Mouse (Mus musculus): ENCODE results near the gene Fgf23.
A peak's percentile ranks its signal among the peaks of the same experiment; 100 is the strongest.

The Fgf23 gene

DNA sequence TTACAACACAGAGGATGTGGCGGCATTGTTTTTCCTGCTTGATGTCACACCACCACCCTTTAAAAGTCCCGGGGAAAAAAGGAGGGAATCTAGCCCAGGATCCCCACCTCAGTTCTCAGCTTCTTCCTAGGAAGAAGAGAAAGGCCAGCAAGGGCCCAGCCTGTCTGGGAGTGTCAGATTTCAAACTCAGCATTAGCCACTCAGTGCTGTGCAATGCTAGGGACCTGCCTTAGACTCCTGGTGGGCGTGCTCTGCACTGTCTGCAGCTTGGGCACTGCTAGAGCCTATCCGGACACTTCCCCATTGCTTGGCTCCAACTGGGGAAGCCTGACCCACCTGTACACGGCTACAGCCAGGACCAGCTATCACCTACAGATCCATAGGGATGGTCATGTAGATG lies at the start of gene Fgf23:
Fgf23 (plus strand) TSS at position 86 of the 400 bp plus-strand sequence.
- DNase-seq (ENCODE audit: extremely low read depth, low read depth) = no peak

DNA sequence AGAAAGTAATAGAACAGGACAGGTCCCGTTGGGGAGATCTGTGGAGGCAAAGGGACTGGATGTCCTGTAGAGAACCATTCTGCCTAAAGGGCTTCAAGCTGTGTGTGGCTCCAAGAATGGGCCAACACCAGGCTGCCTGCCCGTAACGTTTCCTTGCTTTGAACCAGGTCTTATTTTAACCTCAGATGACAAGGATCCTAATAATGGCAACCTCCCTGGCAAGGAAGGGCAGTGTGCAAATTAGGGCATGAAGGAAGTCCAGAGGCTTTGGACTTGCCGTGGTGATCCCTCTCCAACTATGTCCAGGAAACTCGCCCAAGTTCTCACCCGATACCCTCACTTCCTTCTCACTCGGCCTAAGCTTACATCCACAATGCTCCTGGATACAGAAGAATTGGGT lies 47.9 kb upstream of the Fgf23 start:
- DNase-seq (ENCODE audit: extremely low read depth, low read depth) = no peak

DNA sequence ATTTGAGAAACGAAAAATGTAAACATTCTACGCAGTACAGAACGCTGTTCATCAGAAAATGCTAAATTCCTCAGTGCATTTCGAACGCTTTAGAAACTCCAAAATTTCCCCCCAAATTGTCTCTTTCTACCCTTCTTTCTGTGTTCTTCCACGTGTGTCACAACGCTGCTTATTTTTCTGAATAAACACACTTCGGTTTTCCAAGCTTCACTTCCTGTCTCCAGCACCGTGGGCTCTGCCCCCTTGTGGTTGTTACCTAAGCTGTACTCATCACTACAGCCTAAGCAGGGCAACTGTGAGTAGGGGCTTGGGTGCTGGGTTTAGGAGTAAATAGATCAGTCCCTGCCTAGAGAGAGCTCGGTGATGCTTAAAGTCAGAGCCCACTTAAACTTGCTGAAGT lies 37.9 kb upstream of the Fgf23 start:
- peak; percentile 47 for DNase-seq (ENCODE audit: extremely low read depth, low read depth)

DNA sequence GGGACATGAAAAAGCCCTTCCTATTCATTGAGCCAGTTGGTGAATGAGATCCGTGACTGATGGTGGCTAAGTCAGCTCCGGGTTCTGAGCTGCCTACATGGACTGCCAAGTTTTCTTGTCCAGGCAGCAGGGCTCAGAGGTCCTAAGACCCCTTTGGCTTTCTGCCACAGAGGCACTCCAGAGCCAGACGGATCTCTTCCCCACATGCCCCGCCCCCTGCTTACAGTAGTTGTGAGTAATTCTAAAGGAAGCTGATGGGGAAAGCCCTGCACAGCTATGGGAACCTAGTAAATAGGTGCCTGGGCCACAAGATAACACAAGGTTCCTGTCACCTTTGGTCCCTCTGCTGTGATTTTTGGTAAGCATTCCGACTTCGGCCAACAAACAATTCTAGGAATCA lies 27.8 kb upstream of the Fgf23 start:
- no peak for DNase-seq (ENCODE audit: extremely low read depth, low read depth)

DNA sequence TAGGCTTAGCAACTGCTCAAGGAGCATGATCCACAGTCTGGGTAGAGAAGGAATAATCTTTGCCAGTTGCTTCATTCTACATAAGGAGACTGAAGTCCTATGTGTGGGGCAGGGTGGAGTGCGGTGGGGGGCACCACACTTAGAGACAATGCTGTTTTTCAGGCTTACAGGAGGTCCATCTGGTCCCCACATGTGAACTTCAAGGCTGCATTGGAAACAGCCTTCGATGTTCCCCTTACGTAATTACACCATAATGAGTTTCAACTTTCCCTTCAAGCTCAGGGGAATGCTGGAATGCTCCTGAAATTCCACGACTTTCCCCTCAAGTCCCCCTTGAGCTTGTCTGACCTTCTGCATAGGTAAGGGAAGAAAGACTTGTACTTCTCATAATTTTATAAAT lies 21.9 kb upstream of the Fgf23 start:
- no peak for DNase-seq (ENCODE audit: extremely low read depth, low read depth)

DNA sequence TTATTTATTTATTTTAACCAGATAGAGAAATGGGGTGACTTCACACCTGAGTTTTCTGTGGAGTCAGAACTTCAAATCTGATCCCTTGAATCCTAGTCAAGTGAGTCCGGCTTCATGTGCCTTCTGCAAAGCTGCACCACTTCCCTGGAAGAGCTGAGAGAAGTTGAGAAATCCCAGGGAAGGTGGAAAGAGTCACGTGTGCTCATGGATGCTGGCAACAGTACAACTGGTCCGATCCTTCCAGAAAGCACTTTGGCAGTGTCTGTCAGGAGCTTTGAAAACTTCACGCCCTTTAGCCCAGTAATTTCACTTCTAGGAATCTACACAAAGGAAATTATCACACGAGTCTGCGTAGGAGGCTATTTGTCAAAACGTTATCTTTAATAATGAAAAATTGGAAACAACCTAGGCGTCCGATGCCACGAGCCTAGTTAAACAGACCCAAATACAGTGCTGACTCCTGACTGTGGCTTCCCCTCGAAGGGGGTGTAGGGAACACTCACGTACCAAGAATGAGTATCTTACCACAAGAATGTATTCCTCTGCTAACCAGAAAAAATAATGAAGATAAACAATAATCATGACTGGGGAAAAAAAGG lies 15.6 kb upstream of the Fgf23 start:
- no peak for DNase-seq (ENCODE audit: extremely low read depth, low read depth)

DNA sequence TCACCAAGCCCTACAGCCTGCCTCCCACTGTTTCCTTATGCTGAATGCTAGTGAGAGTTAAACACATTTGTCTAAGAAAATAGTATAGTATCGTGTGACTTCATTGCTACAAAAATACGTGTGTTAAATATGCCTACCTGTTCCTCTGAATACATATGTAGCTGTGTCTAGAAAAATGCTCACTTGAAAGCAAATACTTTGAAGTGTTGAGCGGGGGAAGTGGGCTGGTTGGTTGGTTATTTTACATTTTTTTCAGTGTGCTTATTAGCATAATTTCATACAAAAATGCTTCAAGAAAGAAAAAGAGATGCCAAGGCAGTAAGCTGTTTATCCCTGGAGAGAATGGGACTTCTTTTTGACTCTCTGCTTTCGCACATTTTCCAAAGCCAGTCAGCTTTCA lies 12.7 kb upstream of the Fgf23 start:
- no peak for DNase-seq (ENCODE audit: extremely low read depth, low read depth)

DNA sequence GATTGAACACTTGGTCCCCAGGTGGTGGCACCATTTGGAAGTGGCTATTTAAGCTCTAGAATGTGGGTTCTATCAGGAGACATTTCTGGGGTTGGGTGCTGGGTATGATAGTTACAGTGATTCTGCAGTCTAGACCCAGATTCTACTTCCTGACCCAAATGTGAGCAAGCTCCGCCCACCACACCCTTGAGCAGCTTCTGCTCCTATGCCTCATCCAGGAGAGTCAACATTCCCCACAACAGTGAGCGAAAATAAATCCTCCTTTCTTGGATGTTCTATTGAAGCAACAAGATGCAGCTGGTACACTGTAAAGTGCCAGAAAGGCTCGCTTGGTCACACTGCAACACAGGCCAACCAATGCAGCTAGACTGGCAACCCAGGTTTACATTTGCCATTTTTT lies 8.8 kb upstream of the Fgf23 start:
- no peak for DNase-seq (ENCODE audit: extremely low read depth, low read depth)

DNA sequence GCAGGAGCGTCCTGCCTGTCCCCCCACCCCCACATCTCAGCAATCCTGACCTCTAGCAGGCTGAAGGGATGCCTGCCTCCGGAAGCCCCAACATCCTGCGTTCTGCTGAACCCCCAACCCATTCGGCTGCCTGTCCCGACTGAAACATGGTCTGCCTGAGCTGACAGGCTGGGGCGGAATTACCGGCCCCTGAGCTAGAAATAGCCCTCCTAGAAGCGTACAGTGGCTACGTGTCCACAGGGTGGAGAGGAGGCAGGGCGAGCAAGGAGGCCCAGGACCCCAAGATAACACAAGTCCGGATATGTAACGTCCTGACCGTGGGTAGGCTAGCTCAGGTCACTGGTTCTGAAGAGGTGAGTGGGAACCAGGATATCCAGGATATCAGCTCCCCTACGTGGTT lies 7.9 kb upstream of the Fgf23 start:
- DNase-seq (ENCODE audit: extremely low read depth, low read depth) = no peak

DNA sequence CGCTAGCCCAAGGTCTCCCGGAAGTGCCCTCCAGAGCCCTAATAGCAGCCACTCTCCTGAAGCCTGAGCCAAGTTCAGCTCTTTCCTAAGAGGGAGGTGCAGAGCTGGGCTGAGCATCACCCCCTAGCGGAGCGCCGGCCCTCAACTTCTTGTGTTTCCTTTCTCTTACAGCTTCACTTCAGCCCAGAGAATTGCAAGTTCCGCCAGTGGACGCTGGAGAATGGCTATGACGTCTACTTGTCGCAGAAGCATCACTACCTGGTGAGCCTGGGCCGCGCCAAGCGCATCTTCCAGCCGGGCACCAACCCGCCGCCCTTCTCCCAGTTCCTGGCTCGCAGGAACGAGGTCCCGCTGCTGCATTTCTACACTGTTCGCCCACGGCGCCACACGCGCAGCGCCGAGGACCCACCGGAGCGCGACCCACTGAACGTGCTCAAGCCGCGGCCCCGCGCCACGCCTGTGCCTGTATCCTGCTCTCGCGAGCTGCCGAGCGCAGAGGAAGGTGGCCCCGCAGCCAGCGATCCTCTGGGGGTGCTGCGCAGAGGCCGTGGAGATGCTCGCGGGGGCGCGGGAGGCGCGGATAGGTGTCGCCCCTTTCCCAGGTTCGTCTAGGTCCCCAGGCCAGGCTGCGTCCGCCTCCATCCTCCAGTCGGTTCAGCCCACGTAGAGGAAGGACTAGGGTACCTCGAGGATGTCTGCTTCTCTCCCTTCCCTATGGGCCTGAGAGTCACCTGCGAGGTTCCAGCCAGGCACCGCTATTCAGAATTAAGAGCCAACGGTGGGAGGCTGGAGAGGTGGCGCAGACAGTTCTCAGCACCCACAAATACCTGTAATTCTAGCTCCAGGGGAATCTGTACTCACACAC lies 7.4 kb downstream of the Fgf23 start:
- DNase-seq (ENCODE audit: extremely low read depth, low read depth) = no peak

DNA sequence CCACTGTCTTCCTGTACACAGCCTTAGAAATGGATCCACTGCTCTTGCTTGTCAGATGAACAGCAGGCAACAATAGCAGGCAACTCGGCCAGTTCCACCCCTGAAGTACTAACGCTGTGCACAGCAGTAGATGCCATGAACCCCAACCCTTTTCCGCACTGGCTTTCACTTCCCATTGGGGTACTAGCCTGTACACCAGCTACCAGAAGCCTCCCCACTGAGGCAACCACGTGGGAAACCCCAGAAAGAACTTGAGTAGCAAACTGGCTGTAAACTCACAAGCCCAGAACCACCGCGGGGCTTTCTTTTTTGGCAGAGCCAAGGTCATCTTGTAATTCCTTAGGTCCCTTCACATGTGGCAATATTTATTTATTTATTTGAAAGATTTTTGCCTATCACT lies 9.1 kb downstream of the Fgf23 start:
- DNase-seq (ENCODE audit: extremely low read depth, low read depth) = no peak

DNA sequence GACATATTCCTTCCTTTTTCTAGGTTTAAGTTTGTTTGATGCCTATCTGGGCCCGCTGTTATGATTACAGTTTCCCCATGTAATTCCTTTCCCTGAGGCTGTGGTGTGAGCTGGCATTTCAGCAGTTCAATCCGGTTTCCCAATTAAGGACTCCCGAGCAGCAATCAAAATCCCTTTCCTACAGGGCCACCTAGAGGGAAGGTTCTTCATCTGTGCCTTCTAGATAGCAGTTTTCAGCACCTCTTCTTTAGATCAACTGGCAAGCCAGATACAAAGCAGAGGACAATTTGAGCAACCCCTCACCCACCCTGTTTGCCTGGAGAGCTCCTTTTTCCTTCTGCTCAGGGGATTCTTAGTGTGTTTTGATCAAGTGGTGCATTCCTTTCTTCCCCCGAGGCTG lies 14.0 kb downstream of the Fgf23 start:
- DNase-seq (ENCODE audit: extremely low read depth, low read depth) = peak; percentile 51

DNA sequence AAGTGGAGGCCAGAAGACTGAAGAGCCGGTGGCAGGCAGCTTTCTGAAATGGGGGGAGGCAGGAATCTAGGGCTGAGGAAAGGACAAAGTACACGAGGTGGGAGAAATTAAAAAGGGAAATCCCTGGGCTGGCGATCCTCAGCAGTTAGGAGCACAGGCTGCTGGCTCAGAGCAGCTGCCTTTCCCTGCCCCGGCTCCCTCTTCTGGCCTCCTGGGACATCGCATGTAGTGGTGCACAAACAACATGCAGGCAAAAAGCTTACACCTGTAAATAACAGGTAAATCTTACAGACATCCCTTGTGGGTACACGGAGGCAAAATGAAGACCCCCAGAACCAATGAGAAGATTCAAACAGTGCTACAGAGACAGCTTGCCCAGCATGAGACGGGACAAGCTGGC lies 21.9 kb downstream of the Fgf23 start:
- no peak for DNase-seq (ENCODE audit: extremely low read depth, low read depth)

DNA sequence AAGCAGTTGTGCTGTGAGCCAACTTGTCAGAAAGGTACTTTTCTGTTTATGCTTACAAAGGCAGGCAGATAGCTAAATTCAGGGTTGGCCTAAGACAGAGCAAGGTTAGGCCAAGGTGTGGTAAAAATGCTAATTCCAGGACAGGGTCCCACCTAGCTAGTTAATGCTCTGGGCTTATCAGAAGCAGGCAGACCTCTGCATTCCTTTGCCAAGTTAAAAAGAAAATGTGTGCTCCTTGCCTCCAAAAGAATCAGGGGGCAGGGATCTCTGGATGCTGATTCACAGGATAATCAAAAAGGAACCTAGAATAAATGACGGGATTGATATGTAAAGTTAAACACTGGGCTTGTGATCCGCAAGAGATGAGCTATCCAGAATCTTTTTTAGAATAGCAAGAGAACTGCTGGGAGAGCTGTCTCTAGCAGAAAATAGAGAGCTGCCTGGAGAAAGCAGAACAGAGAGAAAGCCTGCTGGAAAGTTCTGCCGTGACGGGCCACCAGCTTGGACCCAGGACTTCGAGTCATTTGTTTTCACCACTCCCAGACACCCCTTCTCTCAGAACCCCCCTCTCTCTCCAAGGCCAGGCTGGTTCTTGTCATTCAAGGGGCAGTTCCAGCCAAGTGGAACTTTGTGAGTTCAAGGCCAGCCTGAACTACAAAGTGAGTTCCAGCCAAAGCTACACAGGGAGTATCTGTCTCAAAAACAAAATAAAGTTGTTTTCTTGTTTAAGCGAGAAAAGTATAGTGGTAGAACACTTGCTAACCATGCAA lies 31.0 kb downstream of the Fgf23 start:
- DNase-seq (ENCODE audit: extremely low read depth, low read depth) = no peak

DNA sequence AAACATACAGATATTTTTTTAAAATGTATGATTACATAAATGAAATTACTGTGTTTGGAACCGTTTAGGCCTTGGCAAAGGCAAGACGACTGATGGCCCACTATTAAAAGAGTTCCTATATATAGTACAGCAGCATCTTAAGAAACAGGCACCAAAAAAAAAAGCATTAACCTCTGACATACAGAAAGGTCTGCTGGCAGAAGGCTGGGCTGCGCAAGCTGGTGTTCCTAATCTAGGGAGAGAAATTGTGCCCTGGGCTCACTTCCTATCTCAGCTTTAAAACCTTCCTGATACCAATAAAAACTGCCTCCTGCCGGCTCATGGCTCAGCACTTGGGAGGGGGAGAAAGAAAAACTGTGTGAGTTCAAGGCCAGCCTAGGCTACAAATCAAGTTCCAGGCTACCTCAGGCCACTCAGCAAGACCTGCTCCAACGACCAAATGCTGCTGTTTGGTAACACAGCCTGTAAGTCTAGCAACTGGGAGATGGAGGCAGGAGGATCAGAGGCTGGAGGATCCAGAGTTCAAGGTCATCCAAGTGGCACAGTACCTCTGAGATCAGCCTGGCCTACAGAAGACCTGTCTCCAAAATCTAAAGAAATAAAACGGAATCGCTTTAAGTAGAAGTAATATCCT lies 31.8 kb downstream of the Fgf23 start:
- no peak for DNase-seq (ENCODE audit: extremely low read depth, low read depth)

DNA sequence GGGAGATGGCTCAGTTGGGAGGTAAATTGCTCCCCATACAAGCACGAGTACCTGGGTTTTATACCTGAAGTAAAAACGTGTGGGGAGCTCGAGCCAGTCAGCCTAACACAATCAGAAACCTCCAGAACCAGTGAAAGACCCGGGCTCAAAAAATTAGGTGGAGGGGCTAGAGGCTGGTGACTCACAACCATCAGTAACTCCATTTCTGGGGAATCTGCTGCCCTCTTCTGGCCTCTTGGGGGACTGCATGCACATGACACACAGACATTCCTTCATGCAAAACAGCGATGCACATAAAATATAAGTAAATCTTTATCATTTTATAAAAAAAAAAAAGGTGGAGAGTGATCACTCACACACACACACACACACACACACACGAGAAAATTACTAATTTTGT lies 32.4 kb downstream of the Fgf23 start:
- DNase-seq (ENCODE audit: extremely low read depth, low read depth) = peak; percentile 17

DNA sequence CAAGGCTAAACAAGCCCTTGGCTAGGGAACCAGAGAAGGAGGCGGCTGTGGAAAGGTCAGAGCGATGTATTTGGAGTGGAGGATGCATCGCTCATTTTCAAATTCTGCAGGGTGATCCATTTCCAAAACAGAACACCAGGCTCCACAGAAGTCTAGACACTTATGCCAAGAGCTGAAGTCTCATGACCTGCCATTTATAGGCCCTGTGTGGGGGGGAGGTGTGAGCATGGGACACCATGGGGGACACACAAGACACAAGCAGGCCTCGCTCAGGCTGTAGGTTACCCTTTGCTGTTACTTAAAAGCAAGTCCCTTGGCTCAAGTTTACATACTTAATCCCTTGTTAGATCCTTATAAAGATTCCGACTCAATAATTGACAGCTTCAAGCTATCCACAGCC lies 33.5 kb downstream of the Fgf23 start:
- no peak for DNase-seq (ENCODE audit: extremely low read depth, low read depth)

DNA sequence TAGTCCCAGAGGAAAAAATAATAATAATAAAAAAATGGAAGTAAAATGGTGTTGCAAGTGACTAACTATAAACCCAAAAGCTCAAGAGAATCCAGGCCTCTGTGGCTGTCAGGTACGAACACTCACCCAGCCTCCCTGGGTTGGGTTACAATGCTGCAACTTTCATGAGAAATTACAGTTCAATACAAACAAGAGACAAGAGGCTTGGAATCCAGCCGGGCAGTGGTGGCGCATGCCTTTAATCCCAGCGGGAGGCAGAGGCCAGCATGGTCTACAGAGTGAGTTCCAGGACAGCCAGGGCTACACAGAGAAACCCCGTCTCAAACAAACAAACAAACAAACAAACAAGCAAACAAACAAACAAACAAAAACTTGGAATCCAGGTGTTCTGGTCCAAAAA lies 34.0 kb downstream of the Fgf23 start:
- no peak for DNase-seq (ENCODE audit: extremely low read depth, low read depth)

DNA sequence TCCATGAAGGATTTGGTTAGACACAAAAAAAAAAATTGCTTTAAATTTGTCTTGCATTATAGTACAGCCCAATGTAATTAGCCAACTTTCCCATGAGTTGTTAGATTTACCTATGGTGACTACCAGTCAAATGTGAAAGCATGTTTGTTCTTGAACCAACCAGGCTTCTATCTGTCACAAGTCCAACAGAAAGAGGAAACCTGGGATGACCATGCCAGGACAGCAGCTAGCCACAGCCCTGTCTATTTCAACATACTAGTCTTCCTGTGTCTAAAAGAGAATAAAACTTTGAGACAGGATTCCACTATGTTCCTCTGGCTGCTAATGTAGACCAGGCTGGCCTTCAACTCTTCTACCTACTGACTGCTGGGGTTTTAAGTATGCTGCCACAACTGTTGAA lies 34.7 kb downstream of the Fgf23 start:
- DNase-seq (ENCODE audit: extremely low read depth, low read depth) = no peak

DNA sequence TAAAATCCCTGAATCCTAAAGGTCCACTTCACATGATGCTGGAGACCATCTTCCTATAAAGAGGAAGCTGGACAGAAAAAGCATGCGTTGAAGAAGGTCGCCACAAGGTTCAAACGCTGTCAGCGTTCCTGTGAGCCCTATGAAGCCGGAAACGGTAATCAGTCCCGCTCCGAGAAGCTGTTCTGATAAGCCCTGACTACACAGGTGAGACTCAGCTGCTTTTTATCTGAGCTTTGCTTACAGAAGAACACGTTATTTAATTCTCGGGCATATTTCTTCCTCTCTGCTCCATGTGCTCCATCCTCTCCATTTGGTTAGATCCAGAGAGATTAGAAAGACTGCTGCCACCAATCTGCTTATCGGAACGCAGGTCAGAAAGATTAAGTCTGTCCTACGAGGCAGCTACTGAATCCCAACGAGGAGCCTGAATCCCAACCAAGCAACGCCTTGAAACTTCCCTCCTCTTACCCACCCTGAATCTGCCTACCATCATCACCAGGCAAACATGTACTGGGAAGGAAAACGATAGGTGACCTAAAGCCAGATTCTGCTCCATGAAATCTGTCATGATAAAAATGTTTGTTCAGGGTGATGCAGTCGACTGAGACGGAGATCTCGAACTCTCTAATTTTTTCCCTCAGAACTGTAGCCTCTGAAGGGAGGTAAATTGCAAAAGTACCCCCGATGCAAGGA lies 35.8 kb downstream of the Fgf23 start:
- peak; percentile 12 for DNase-seq (ENCODE audit: extremely low read depth, low read depth)

DNA sequence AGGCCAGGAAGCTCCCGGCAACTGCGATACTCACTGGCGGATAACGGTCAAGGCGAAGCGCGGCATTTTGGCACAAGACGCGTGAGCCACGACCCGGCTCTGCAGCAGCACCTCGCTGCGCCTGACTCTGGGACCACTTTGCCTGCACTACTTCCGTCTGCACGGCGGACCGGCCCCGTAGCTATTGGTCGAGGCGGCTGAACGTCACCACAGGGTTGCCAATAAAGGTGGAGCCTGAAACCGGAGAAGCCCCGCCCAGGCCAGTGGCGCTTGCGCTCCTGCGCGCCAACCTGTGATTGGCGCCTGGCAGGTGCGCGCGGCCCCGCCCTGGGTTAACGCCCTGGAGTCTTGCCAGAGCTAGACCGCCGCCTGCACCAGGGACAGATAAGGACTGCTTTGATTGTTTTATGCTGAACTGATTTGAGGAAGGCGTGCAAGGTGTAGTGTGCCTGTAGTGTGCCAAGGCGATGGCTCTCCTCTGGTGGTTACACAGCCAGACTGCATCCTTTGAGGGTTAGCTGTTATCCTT lies 36.8 kb downstream of the Fgf23 start, which contains the start of gene Tigar:
Tigar (minus strand) TSS at position 156 of the 529 bp plus-strand sequence.
- DNase-seq (ENCODE audit: extremely low read depth, low read depth) = peak; percentile 86
